In the genomic region with DNA sequence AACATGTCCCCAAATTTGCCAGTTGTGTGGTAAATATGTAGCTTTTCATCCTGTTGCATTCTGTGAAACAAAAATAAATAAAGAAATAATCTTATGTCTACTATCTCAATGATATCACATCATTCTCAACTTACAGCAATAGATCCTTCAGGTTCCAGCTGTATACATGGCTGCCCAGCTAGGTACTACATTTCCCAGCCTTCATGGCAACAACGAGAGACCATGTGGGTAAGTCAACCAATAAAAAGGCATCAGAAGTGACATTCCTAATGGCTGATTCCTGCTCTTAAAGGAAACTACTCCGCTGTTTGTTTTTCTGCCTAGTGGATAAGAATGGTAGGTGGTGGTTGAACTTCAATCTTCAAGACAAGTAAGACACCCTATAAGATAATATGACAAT, we compare ENCODE assay signal across 12 mouse cellular contexts.
A peak's percentile ranks its signal among the peaks of the same experiment; 100 is the strongest.
DNase-seq lines count a peak whose midpoint lies in the region; ATAC-seq and TF ChIP-seq lines count a peak whose summit lies in the region.
"Had no signal": no experiment of that assay in that cellular context is flagged by ENCODE, and none has a peak within 500 bp of the region (broad histone marks: within the 10 kb centered on the region; RNA-seq: fewer than 3 reads in every experiment).

No protein-coding gene starts in this region.

- H3K4me1 ChIP-seq in kidney, adult 2 months (ENCODE audit: control insufficient read depth, insufficient read depth, low read length) = no peaks in the 10 kb centered on the region
- H3K4me1 ChIP-seq in ES-E14 (ENCODE audit: control insufficient read depth in 2 of 2, insufficient read depth in 2 of 2, low read length in 2 of 2, poor library complexity in 1 of 2) = no peaks in the 10 kb centered on the region
- H3K4me1 ChIP-seq in forebrain, embryonic 15.5 days = no peaks in the 10 kb centered on the region
- H3K4me1 ChIP-seq in midbrain, embryonic 15.5 days = no peaks in the 10 kb centered on the region
- H3K4me1 ChIP-seq in intestine, postnatal 0 days (replicated peaks; ENCODE audit: control insufficient read depth, insufficient read depth, low read length) = no peaks in the 10 kb centered on the region
- H3K4me1 ChIP-seq: heart, embryonic 10.5 days had no signal

- H3K27ac ChIP-seq in kidney, adult 2 months (ENCODE audit: insufficient read depth, low read depth, low read length) = no peak overlapping the region
- H3K27ac ChIP-seq in ES-E14 (ENCODE audit: insufficient read depth, low read depth, low read length, poor library complexity, severe bottlenecking) = no peak overlapping the region
- no peak overlapping the region for H3K27ac ChIP-seq in forebrain, embryonic 15.5 days (replicated peaks)
- no peak overlapping the region for H3K27ac ChIP-seq in midbrain, embryonic 15.5 days
- H3K27ac ChIP-seq in intestine, postnatal 0 days (ENCODE audit: low read depth, low read length) = no peak overlapping the region
- H3K27ac ChIP-seq: heart, embryonic 10.5 days had no signal

- no peak overlapping the region for H3K9ac ChIP-seq in ES-E14 (ENCODE audit: insufficient read depth, low read depth, low read length, poor library complexity, severe bottlenecking)
- no peak overlapping the region for H3K9ac ChIP-seq in forebrain, embryonic 15.5 days (replicated peaks)
- H3K9ac ChIP-seq in midbrain, embryonic 15.5 days = no peak overlapping the region
- H3K9ac ChIP-seq in intestine, postnatal 0 days (ENCODE audit: low read depth, low read length) = no peak overlapping the region

- no peak for TF ChIP-seq CTCF in kidney, adult 2 months (conservative IDR thresholded peaks at IDR 0.05; ENCODE audit: insufficient read depth, insufficient read length, low read depth, low read length)
- TF ChIP-seq CTCF in intestine, postnatal 0 days (IDR thresholded peaks at IDR 0.05; ENCODE audit: low read depth) = no peak

- in situ Hi-C loops in ES-E14 (cut with MboI; ENCODE audit: low sequenced_read_pairs in 2 of 2, unreplicated experiment in 2 of 2) = no loop called here

- no peaks in the 10 kb centered on the region for H3K9me3 ChIP-seq in ES-E14 (ENCODE audit: control insufficient read depth, insufficient read depth, low read depth, low read length)
- no peaks in the 10 kb centered on the region for H3K9me3 ChIP-seq in forebrain, embryonic 15.5 days
- H3K9me3 ChIP-seq in midbrain, embryonic 15.5 days = no peaks in the 10 kb centered on the region
- H3K9me3 ChIP-seq in intestine, postnatal 0 days (ENCODE audit: control insufficient read depth) = no peaks in the 10 kb centered on the region
- H3K9me3 ChIP-seq: heart, embryonic 10.5 days had no signal

- H3K4me2 ChIP-seq in forebrain, embryonic 15.5 days (replicated peaks) = no peak overlapping the region
- H3K4me2 ChIP-seq in midbrain, embryonic 15.5 days = no peak overlapping the region
- H3K4me2 ChIP-seq in intestine, postnatal 0 days (replicated peaks; ENCODE audit: low read depth) = no peak overlapping the region

- WGBS in kidney, adult 2 months = 53% methylated on average over 2 of the region's 2 CpGs
- 84% methylated on average over 2 of the region's 2 CpGs for WGBS in forebrain, embryonic 15.5 days
- WGBS in midbrain, embryonic 15.5 days = 84% methylated on average over 2 of the region's 2 CpGs
- 67% methylated on average over 2 of the region's 2 CpGs for WGBS in intestine, postnatal 0 days

- peak; percentile 85 for ATAC-seq in forebrain, embryonic 15.5 days (replicated peaks)
- peak; percentile 93 for ATAC-seq in midbrain, embryonic 15.5 days (replicated peaks)
- no peak for ATAC-seq in intestine, postnatal 0 days
- ATAC-seq: activated CD4-positive, CD25-positive, alpha-beta regulatory T cell, adult 4 months had no signal

- H3K4me3 ChIP-seq in kidney, adult 2 months (ENCODE audit: insufficient read depth, low read depth, low read length) = no peak overlapping the region
- H3K4me3 ChIP-seq in ES-E14 (ENCODE audit: insufficient read depth in 1 of 2, low read depth in 1 of 2, low read length in 2 of 2, poor library complexity in 1 of 2, severe bottlenecking in 1 of 2) = no peak overlapping the region
- H3K4me3 ChIP-seq in forebrain, embryonic 15.5 days = no peak overlapping the region
- no peak overlapping the region for H3K4me3 ChIP-seq in midbrain, embryonic 15.5 days
- no peak overlapping the region for H3K4me3 ChIP-seq in intestine, postnatal 0 days (ENCODE audit: low read depth, low read length)
- H3K4me3 ChIP-seq: heart, embryonic 10.5 days had no signal

- H3K36me3 ChIP-seq in kidney, adult 2 months (ENCODE audit: control insufficient read depth, insufficient read depth, low read length) = no peaks in the 10 kb centered on the region
- H3K36me3 ChIP-seq in ES-E14 (ENCODE audit: control insufficient read depth, insufficient read depth, low read length, poor library complexity, severe bottlenecking) = no peaks in the 10 kb centered on the region
- H3K36me3 ChIP-seq in forebrain, embryonic 15.5 days = no peaks in the 10 kb centered on the region
- no peaks in the 10 kb centered on the region for H3K36me3 ChIP-seq in midbrain, embryonic 15.5 days (replicated peaks)
- H3K36me3 ChIP-seq in intestine, postnatal 0 days (ENCODE audit: control insufficient read depth, insufficient read depth) = no peaks in the 10 kb centered on the region
- H3K36me3 ChIP-seq: heart, embryonic 10.5 days had no signal

- no peak for TF ChIP-seq POLR2A in kidney, adult 2 months (IDR thresholded peaks at IDR 0.05; ENCODE audit: low read depth, low read length)

- peak; percentile 0 for DNase-seq in kidney, adult 2 months
- DNase-seq in kidney, postnatal 10 days = no peak
- no peak for DNase-seq in ES-E14 (ENCODE audit: low read depth, low spot score)
- no peak for DNase-seq in ovary, postnatal 36 days (ENCODE audit: low spot score)
- DNase-seq in left cerebral cortex, adult 11 months (ENCODE audit: low spot score) = no peak
- DNase-seq: embryo, embryonic 11 days; right cerebral cortex, postnatal 14 days had no signal

- H3K27me3 ChIP-seq in kidney, adult 2 months (replicated peaks; ENCODE audit: control insufficient read depth, insufficient read depth, low read length) = no peaks in the 10 kb centered on the region
- H3K27me3 ChIP-seq in forebrain, embryonic 15.5 days = no peaks in the 10 kb centered on the region
- H3K27me3 ChIP-seq in midbrain, embryonic 15.5 days (replicated peaks) = peaks cover 5% of the 10 kb centered on the region; the same call in 1 of the 2 replicates
- no peaks in the 10 kb centered on the region for H3K27me3 ChIP-seq in intestine, postnatal 0 days (replicated peaks; ENCODE audit: control insufficient read depth, insufficient read depth, low read length)

TF ChIP-seq in ES-E14, 5 proteins besides CTCF, POLR2A, EP300 and RAD21:
- TF ChIP-seq CHD2 (IDR thresholded peaks at IDR 0.05; ENCODE audit: low read depth, low read length) = no peak
- 0 out of 2 replicates have a peak, but pooled peaks have one; percentile 50 for TF ChIP-seq HCFC1 (IDR thresholded peaks at IDR 0.05; ENCODE audit: borderline replicate concordance, insufficient read depth, low read length)
